Mouse (Mus musculus) liver, embryonic 11.5 days (tissue): Measurements from ENCODE around the gene Armc10. TPM values are rescaled to one million over a fixed set of nuclear protein-coding genes. Genes with fewer than 3 reads are reported as not detected.
"Not testable (repeated sequence)": the region's sequence is repeated elsewhere in the genome, so short reads cannot be mapped to it uniquely, and the experiment has no call there.

ENCODE experiments used
- ATAC-seq: fragments of 200-750 bp; cut with Nextera tagmentation; replicated peaks from 2 replicates; pipeline ENCODE4 v1.8.0; 2017; ENCODE audit warnings: moderate number of reproducible peaks, mild to moderate bottlenecking, moderate TSS enrichment, moderate library complexity; ENCODE audit not compliant: low FRiP score
- DNase-seq: peaks from one replicate; pipeline ENCODE4 v3.0.0-alpha.2; 2017; ENCODE audit warnings: low spot score
- H3K27ac ChIP-seq: fragments of 300-500 bp; sonication (generic); 2 replicates; pipeline ENCODE4 v1.5.1; 2014; ENCODE audit warnings: mild to moderate bottlenecking, low read depth, low read length, control low read depth
- H3K27me3 ChIP-seq: fragments of 300-500 bp; sonication (generic); replicated peaks from 2 replicates; pipeline ENCODE4 v1.6.1; 2014; ENCODE audit warnings: low read length, mixed read lengths; ENCODE audit not compliant: control insufficient read depth, insufficient read depth
- H3K36me3 ChIP-seq: fragments of 300-500 bp; sonication (generic); 2 replicates; pipeline ENCODE4 v1.6.1; 2014; ENCODE audit warnings: mild to moderate bottlenecking, low read length, moderate library complexity, mixed read lengths; ENCODE audit not compliant: control insufficient read depth, insufficient read depth
- H3K4me1 ChIP-seq: fragments of 300-500 bp; sonication (generic); replicated peaks from 2 replicates; pipeline ENCODE4 v1.6.1; 2014; ENCODE audit warnings: low read length, mixed read lengths; ENCODE audit not compliant: control insufficient read depth, insufficient read depth
- H3K4me2 ChIP-seq: fragments of 300-500 bp; sonication (generic); 2 replicates; pipeline ENCODE4 v1.6.1; 2014; ENCODE audit warnings: mild to moderate bottlenecking, control low read depth, moderate library complexity
- H3K4me3 ChIP-seq: fragments of 300-500 bp; sonication (generic); 2 replicates; pipeline ENCODE4 v1.5.1; 2014; ENCODE audit warnings: low read depth, low read length, control low read depth
- H3K9ac ChIP-seq: fragments of 300-500 bp; sonication (generic); 2 replicates; pipeline ENCODE4 v1.6.1; 2014; ENCODE audit warnings: low read depth, low read length, control low read depth
- H3K9me3 ChIP-seq: fragments of 300-500 bp; sonication (generic); 2 replicates; pipeline ENCODE4 v1.6.1; 2016; ENCODE audit warnings: low read length, inconsistent platforms, mixed read lengths; ENCODE audit not compliant: control insufficient read depth
- WGBS: fragments of 180-500 bp; shearing (Covaris S2); extraction: QIAGEN DNeasy Blood & Tissue Kit; methylation state at CpG from one replicate; pipeline ENCODE4 v1.1.7; 2014; 5-methylcytosine and 5-hydroxymethylcytosine counted together
- polyA plus RNA-seq: library from polyadenylated mRNA; unstranded; fragments of >200 nt; fragmentation: Nextera tagmentation; extraction: Ambion mirVana; gene quantifications from 2 replicates; pipeline ENCODE4 v1.2.1, GENCODE M21; 2014

Armc10 gene
- polyA plus RNA-seq = 29.7 and 29.8 TPM in 2 replicates

DNA sequence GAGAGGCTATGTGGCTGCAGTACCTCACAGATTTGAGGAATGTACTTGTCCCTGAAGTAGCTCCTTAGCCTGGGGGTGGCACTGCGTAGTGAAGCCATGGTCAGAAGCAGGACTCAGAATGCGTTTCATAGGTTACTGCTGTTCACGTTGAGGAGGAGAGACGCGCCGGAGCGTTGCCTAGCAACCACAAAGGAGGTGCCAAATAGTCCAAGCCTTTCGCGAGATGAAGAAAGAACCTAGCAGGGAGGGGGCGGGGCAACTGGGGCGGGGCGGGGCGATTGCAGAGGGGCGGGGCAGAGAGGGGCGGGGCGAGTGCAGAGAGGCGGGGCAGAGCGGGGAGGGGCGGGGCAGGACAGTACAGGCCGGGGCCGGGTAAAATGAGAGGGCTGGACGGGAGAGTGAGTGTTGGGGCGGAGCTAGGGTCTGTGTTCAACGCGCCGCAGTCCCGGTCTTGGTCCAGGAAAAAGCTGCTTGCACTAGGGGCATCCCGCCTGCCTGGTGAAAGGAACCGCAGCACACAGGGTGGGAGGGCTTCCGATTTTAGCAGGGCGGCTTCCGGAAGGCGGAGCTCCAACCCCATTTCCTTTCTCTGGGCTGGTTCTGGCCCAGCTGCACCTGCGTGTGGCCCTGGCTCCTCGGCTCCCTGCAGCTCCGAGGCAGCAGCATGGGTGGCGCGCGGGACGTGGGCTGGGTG lies at the start of gene Armc10, which contains the start of gene Fbxl13:
Gene Armc10 (plus strand): TSS at position 375 of the 694 bp plus-strand sequence.
Gene Fbxl13 (minus strand): TSS at position 196 of the 694 bp plus-strand sequence.
- peaks cover 10% of the 10 kb centered on the region for H3K4me1 ChIP-seq
- DNase-seq = peak; percentile 83
- peak within 1 kb of the TSS; percentile 86 for H3K9ac ChIP-seq
- peaks cover 12% of the 10 kb centered on the region for H3K36me3 ChIP-seq
- peaks cover 2% of the 10 kb centered on the region; the same call in 1 of the 2 replicates for H3K27me3 ChIP-seq
- no peaks in the 10 kb centered on the region for H3K9me3 ChIP-seq
- peak within 1 kb of the TSS; percentile 86 for H3K4me3 ChIP-seq
- H3K4me2 ChIP-seq = peak within 1 kb of the TSS; percentile 93
- 0% methylated on average over 40 of the region's 40 CpGs for WGBS
- ATAC-seq = peak; percentile 97
- H3K27ac ChIP-seq = peak within 1 kb of the TSS; percentile 81

DNA sequence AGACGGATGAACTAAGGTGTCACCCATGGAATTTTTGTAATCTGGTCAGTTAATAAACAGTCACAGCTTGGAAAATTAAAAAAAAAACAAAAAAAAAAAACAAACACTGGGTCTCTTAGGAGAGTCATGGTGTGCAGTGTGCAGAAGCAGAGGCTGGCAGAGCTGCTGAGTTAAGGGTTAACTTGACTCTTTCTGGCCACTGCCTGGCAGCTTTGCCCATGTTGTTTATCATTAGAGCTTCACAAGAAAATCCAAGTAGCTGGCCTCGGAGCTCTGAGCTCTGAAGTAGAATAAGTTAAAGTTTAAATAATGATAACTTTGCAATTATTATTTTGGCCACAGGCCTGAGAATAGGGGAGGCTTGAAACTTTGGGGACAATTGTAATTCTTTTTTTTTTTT lies 46.1 kb upstream of the Armc10 start:
- ATAC-seq = not testable (repeated sequence)
- WGBS = 61% methylated on average over 2 of the region's 2 CpGs

DNA sequence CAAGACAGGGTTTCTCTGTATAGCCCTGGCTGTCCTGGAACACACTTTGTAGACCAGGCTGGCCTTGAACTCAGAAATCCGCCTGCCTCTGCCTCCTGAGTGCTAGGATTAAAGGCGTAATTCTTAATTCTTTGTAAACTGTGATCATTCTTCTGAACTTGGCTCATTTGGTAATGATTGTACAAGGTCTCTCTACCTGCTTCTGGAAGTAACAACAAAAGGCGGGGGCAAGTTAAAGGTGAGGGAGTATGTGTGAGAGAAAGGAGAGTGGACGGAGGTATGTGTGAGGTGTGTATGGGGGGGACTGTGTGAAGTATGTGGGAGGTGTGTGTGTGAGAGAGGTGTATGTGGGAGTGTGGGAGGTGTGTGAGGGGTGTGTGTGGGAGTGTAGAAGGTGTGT lies 45.7 kb upstream of the Armc10 start:
- no peaks in the 10 kb centered on the region for H3K27me3 ChIP-seq
- H3K9me3 ChIP-seq = no peaks in the 10 kb centered on the region
- WGBS = 88% methylated on average over 4 of the region's 4 CpGs
- no peaks in the 10 kb centered on the region for H3K4me1 ChIP-seq
- DNase-seq (no peak), ATAC-seq (no peak)
- no peak overlapping the region for H3K4me2 ChIP-seq
- no peaks in the 10 kb centered on the region for H3K36me3 ChIP-seq
- no peak overlapping the region for H3K27ac ChIP-seq
- H3K9ac ChIP-seq = no peak overlapping the region
- H3K4me3 ChIP-seq = no peak overlapping the region

More for the DNA sequence above, 46.1 kb upstream of the Armc10 start:
- not testable (repeated sequence) for H3K27me3 ChIP-seq, H3K4me1 ChIP-seq, H3K27ac ChIP-seq, H3K9me3 ChIP-seq, H3K9ac ChIP-seq, DNase-seq, H3K4me3 ChIP-seq, H3K36me3 ChIP-seq, H3K4me2 ChIP-seq

DNA sequence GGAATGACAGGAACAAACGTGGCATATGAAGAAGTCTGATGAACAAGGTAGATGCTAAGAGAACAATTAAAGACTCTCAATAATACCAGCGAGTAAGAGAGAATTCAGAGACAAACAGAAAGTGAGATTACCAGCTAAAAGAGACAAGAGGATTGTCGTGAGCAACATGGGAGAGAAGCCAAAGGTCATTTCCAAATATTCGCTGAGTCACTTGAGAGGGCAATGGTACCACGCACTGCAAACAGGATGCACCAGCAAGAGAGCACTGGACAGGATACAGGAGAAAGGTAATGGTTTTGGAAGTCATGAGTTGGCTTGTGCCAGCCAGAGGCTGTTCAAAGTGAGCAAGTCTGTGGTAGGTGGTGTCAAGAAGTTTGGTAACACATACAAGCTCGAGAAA lies 39.7 kb upstream of the Armc10 start:
- H3K9ac ChIP-seq = no peak overlapping the region
- H3K4me3 ChIP-seq = no peak overlapping the region
- no peak overlapping the region for H3K4me2 ChIP-seq
- no peak overlapping the region for H3K27ac ChIP-seq
- no peaks in the 10 kb centered on the region for H3K9me3 ChIP-seq
- DNase-seq = no peak
- H3K27me3 ChIP-seq = no peaks in the 10 kb centered on the region
- H3K4me1 ChIP-seq = no peaks in the 10 kb centered on the region
- 63% methylated on average over 6 of the region's 6 CpGs for WGBS
- ATAC-seq = no peak
- H3K36me3 ChIP-seq = no peaks in the 10 kb centered on the region

DNA sequence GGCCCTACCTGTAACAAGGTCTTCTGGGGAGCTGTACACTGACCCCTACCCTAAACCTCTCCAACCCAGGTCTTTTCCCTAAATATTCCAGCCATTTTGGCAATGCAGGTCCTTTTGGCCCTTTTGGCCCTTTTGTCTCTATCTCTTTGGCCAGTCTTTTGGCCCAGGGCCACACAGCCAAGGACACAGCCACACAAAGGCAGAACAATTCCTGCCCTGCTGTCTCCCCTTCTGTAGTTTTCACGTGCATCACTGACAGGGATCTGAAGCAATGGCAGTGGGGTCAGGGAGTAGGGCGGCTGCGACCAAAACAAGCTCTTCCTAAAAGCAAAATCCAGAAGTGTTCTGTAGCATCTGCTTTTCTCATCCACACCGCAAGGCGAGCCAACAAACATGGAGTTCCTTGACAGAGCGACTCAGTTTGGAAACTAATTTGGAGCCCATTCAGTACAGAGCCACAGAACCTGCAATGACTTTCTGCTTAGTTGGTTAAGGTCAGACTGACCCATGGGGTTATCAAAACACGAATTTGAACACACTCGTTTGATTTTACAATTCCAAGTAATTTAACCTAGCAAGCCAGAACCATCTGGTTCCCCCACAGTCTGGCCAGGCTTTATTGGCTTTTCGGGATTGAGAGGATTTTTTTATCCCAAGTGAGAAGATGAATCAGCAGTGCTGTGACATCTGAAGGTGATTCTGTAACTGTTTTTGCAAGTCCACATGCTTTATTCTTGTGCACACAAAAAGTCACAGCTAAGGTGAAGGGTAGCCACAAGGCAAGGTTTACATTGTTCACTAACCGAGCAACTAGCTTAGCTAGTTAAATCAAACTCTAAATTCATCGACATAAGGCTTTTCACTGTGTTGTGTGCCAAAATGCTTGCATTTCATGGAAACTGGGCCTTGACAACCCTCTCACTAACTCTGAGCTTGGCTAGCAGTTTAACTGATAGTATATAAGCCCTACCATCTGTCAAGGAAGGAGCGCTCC lies 37.0 kb upstream of the Armc10 start:
- Histone ChIP-seq H3K27me3 (no peaks in the 10 kb centered on the region), H3K9ac (no peak overlapping the region), H3K4me3 (no peak overlapping the region), H3K36me3 (no peaks in the 10 kb centered on the region), H3K4me1 (no peaks in the 10 kb centered on the region), H3K9me3 (no peaks in the 10 kb centered on the region), H3K27ac (no peak overlapping the region), H3K4me2 (no peak overlapping the region)
- DNase-seq = no peak
- ATAC-seq = no peak
- 76% methylated on average over 12 of the region's 12 CpGs for WGBS

DNA sequence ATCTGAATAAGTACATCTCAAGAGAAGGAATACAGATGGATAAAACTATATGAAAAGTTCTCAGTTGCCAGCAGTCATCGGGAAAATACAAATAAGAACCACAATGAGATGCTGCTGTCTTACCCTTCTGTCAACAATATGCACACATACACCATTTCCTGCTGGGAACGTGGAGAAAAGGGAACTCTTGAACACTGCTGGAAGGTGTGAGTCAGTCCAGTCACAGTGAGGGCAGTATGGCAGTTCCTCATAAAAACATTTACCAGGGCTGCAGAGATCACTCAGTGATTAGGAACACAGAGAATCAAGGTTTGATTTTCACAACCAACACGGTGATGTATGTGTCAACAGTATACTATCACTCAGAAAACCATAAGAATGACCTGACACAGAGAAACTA lies 34.6 kb upstream of the Armc10 start:
- no peaks in the 10 kb centered on the region for H3K27me3 ChIP-seq
- ATAC-seq = no peak
- no peaks in the 10 kb centered on the region for H3K4me1 ChIP-seq
- DNase-seq = no peak
- no peaks in the 10 kb centered on the region for H3K36me3 ChIP-seq
- H3K4me2 ChIP-seq = no peak overlapping the region
- H3K4me3 ChIP-seq = no peak overlapping the region
- H3K27ac ChIP-seq = no peak overlapping the region
- WGBS = 49% methylated on average over 3 of the region's 3 CpGs
- no peaks in the 10 kb centered on the region for H3K9me3 ChIP-seq
- H3K9ac ChIP-seq = no peak overlapping the region

DNA sequence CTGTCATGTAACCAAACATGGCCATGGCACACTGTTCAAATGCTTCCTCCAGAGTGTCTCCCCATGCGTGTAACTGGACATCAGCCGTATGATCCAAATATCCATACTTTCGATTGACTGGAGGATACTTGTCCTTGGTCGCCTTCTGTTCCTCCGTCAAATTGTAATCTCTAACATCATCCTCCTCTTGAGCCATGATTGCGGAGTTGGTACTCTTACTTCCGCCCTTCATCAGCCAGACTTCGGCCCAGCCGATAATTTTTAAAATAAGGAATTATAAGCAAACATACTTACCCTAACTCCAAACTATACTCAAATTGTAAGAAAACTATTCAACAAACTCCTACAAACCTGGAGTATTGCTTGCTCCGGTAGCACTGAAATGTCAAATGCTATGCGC lies 31.3 kb upstream of the Armc10 start:
- DNase-seq, H3K9me3 ChIP-seq: not testable (repeated sequence)
- WGBS = 91% methylated on average over 11 of the region's 11 CpGs

DNA sequence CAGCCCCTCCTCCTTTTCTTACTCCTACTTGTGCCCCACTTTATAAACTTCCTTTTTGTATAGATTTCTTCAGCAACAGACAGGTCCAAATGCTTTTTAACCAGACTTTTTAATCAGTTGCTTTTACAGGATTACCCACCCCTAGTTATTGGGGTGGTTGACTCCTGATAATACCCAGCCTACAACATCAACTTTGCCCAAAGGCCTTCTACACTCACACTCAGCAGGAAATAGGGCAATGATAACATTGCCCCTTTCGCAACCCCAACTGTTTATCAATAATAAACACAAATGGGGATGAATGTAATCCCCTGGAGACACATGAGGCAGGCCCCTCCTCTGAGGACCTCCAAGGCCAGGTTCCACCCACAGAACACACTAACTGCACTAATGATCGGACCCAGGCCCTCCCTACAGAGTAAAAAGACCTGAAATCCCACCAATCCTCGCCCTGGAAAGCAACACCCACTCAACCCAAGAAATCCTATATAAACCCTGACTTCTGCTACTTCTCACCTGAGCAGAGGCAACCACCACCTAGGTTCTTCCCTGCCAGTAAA lies 29.1 kb upstream of the Armc10 start:
- no peaks in the 10 kb centered on the region; the same call in 1 of the 2 replicates for H3K4me1 ChIP-seq
- H3K4me2 ChIP-seq = no peak overlapping the region
- no peak overlapping the region for H3K27ac ChIP-seq
- no peaks in the 10 kb centered on the region for H3K9me3 ChIP-seq
- no peak overlapping the region for H3K4me3 ChIP-seq
- DNase-seq (no peak), ATAC-seq (peak; percentile 54)
- H3K27me3 ChIP-seq = no peaks in the 10 kb centered on the region
- H3K9ac ChIP-seq = no peak overlapping the region
- no peaks in the 10 kb centered on the region for H3K36me3 ChIP-seq
- 41% methylated on average over 3 of the region's 3 CpGs for WGBS

More for the DNA sequence above, 31.3 kb upstream of the Armc10 start:
- not testable (repeated sequence) for H3K27me3 ChIP-seq, H3K4me1 ChIP-seq, ATAC-seq, H3K9ac ChIP-seq, H3K27ac ChIP-seq, H3K36me3 ChIP-seq, H3K4me3 ChIP-seq, H3K4me2 ChIP-seq
